ENCODE assay signal across 11 mouse cellular contexts in the genomic region with DNA sequence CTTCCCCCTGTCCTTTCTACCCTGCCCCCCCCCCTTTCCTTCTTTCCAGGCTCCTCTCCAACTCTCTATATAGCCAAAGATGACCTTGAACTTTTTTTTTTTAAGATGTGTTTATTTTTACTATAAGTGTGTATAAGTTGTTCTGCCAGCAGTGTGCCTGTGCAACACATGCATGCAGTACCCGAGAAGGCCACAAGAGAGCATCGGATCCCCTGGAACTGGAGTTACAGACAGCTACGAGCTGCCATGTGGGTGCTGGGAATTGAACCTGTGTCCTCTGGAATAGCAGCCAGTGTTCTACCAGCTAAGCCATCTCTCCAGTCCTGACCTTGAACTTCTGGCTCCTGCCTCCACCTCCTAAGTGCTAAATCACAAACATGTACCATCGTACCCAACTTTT. TPM values are rescaled to one million over a fixed set of nuclear protein-coding genes. Genes with fewer than 3 reads are reported as not detected.
DNase-seq lines count a peak whose midpoint lies in the region; TF ChIP-seq lines count a peak whose summit lies in the region.
"Had no signal": no experiment of that assay in that cellular context is flagged by ENCODE, and none has a peak within 500 bp of the region (broad histone marks: within the 10 kb centered on the region; RNA-seq: fewer than 3 reads in every experiment).

No protein-coding gene starts in this region.

- 92% methylated on average over 4 of the region's 4 CpGs for WGBS in cerebellum, adult 2 months

- H3K4me3 ChIP-seq in cerebellum, adult 2 months (replicated peaks; ENCODE audit: insufficient read depth, low read depth, low read length) = no peak overlapping the region
- H3K4me3 ChIP-seq: hindbrain, embryonic 10.5 days had no signal

- no peak for TF ChIP-seq POLR2A in cerebellum, adult 2 months (IDR thresholded peaks at IDR 0.05; ENCODE audit: borderline replicate concordance, insufficient read depth, low read length)

- no peak overlapping the region for H3K27ac ChIP-seq in cerebellum, adult 2 months (ENCODE audit: insufficient read depth, low read length)

- DNase-seq in cerebellum, adult 2 months = no peak
- no peak for DNase-seq in cerebellum, adult 9-11 months
- DNase-seq in kidney, postnatal 4 days = peak; percentile 42 to 43
- DNase-seq in kidney, adult 18-20 months = no peak
- DNase-seq in thymus, postnatal 14 days = peak; percentile 48
- no peak for DNase-seq in thymus, adult 18-20 months
- DNase-seq in T-cell, adult 2 months (ENCODE audit: low spot score) = no peak
- DNase-seq in embryo, embryonic 11 days = no peak
- DNase-seq: gastrocnemius, postnatal 10 days; left cerebral cortex, postnatal 4 days had no signal

- no peaks in the 10 kb centered on the region for H3K27me3 ChIP-seq in cerebellum, adult 2 months (ENCODE audit: control insufficient read depth, insufficient read depth, low read length)

- 0 out of 2 replicates have a peak, but pooled peaks have one; percentile 3 for TF ChIP-seq CTCF in cerebellum, adult 2 months (IDR thresholded peaks at IDR 0.05; ENCODE audit: borderline replicate concordance, insufficient read depth, low read depth, low read length)

- H3K4me1 ChIP-seq in cerebellum, adult 2 months (ENCODE audit: control insufficient read depth, insufficient read depth, low read length) = no peaks in the 10 kb centered on the region

RNA-seq across cellular contexts. Expression of a gene that starts 9.5 kb away (rescaled TPM):
- 53.6 and 55.1 TPM in 2 replicates for polyA plus RNA-seq in cerebellum, adult 2 months (2012; rRNA removed)

RNA-seq across cellular contexts. Expression of a gene that starts 19.4 kb away (rescaled TPM):
- polyA plus RNA-seq in cerebellum, adult 2 months (2012; rRNA removed) = 0.27 and 0.74 TPM in 2 replicates

RNA-seq across cellular contexts. Expression of a gene that starts 53.3 kb away (rescaled TPM):
- 5.5 and 6.3 TPM in 2 replicates for polyA plus RNA-seq in cerebellum, adult 2 months (2012; rRNA removed)

Comparison
In these comparisons a context has a peak if more than half of its experiments do, and no peak if none do; other contexts are left out.
1. DNase-seq: peak in kidney, postnatal 4 days (2 of 2) and thymus, postnatal 14 days (single experiment); none in cerebellum, adult 2 months (0 of 2), cerebellum, adult 9-11 months (single experiment), kidney, adult 18-20 months (single experiment), thymus, adult 18-20 months (0 of 2), T-cell, adult 2 months (single experiment) and embryo, embryonic 11 days (single experiment).